Comparison of ENCODE assay signal across 18 mouse cellular contexts in genomic region chr14:30608176-30608575, GRCm38 (mm10). TPM values are rescaled to one million over a fixed set of nuclear protein-coding genes. Genes with fewer than 3 reads are reported as not detected.
DNase-seq lines count a peak whose midpoint lies in the region; ATAC-seq and TF ChIP-seq lines count a peak whose summit lies in the region.
"Had no signal": no experiment of that assay in that cellular context is flagged by ENCODE, and none has a peak within 500 bp of the region (broad histone marks: within the 10 kb centered on the region; RNA-seq: fewer than 3 reads in every experiment).

No protein-coding gene starts in this region.

- WGBS in stomach, embryonic 15.5 days = 77% methylated on average over 6 of the region's 6 CpGs
- WGBS in stomach, postnatal 0 days = 71% methylated on average over 6 of the region's 6 CpGs

- H3K4me1 ChIP-seq in stomach, embryonic 15.5 days = peaks cover 3% of the 10 kb centered on the region; the same call in 1 of the 2 replicates
- no peaks in the 10 kb centered on the region for H3K4me1 ChIP-seq in stomach, postnatal 0 days (replicated peaks; ENCODE audit: control insufficient read depth, insufficient read depth)
- H3K4me1 ChIP-seq: hindbrain, embryonic 13.5 days had no signal

- 0 out of 2 replicates have a peak, but pooled peaks cover 3% of the 10 kb centered on the region for H3K36me3 ChIP-seq in stomach, embryonic 15.5 days
- peaks cover 17% of the 10 kb centered on the region for H3K36me3 ChIP-seq in stomach, postnatal 0 days (ENCODE audit: control insufficient read depth, insufficient read depth, low read length)

- H3K9ac ChIP-seq in stomach, embryonic 15.5 days = no peak overlapping the region
- H3K9ac ChIP-seq in stomach, postnatal 0 days (ENCODE audit: low read length) = no peak overlapping the region
- H3K9ac ChIP-seq: heart, embryonic 13.5 days; hindbrain, embryonic 13.5 days had no signal

- TF ChIP-seq CTCF in stomach, postnatal 0 days (IDR thresholded peaks at IDR 0.05; ENCODE audit: low read depth) = no peak

- no peaks in the 10 kb centered on the region for H3K27me3 ChIP-seq in stomach, embryonic 15.5 days (replicated peaks)
- H3K27me3 ChIP-seq in stomach, postnatal 0 days (ENCODE audit: control insufficient read depth, insufficient read depth, low read length) = no peaks in the 10 kb centered on the region
- H3K27me3 ChIP-seq: heart, embryonic 13.5 days; hindbrain, embryonic 13.5 days had no signal

- peak; percentile 44 to 62 for DNase-seq in cerebellum, postnatal 14 days
- DNase-seq in cerebellum, postnatal 4 days (ENCODE audit: low spot score in 2 of 2) = no peak
- DNase-seq in stomach, postnatal 0 days (ENCODE audit: low spot score) = no peak
- DNase-seq in brain, adult 2 months (ENCODE audit: low read depth, low spot score) = peak; percentile 48
- DNase-seq in liver = no peak
- no peak for DNase-seq in adipocyte (ENCODE audit: low spot score)
- DNase-seq: adrenal gland, adult 8-10 months; embryo, embryonic 11 days; kidney, adult 2 months; kidney, postnatal 14 days; right cerebral cortex, postnatal 14 days had no signal

- H3K4me2 ChIP-seq in stomach, embryonic 15.5 days = no peak overlapping the region
- H3K4me2 ChIP-seq in stomach, postnatal 0 days (replicated peaks; ENCODE audit: low read depth) = no peak overlapping the region
- H3K4me2 ChIP-seq: heart, embryonic 13.5 days; hindbrain, embryonic 13.5 days; liver, embryonic 11.5 days had no signal

- no peak overlapping the region for H3K27ac ChIP-seq in stomach, embryonic 15.5 days
- H3K27ac ChIP-seq in stomach, postnatal 0 days (replicated peaks) = no peak overlapping the region
- H3K27ac ChIP-seq: heart, embryonic 13.5 days; hindbrain, embryonic 13.5 days; limb, embryonic 10.5 days; midbrain, embryonic 10.5 days had no signal

- no peaks in the 10 kb centered on the region for H3K9me3 ChIP-seq in stomach, embryonic 15.5 days
- no peaks in the 10 kb centered on the region for H3K9me3 ChIP-seq in stomach, postnatal 0 days (ENCODE audit: control insufficient read depth, low read length)
- H3K9me3 ChIP-seq: heart, embryonic 13.5 days; hindbrain, embryonic 13.5 days; limb, embryonic 10.5 days; midbrain, embryonic 10.5 days had no signal

- H3K4me3 ChIP-seq in stomach, embryonic 15.5 days (replicated peaks) = no peak overlapping the region
- no peak overlapping the region for H3K4me3 ChIP-seq in stomach, postnatal 0 days (ENCODE audit: low read depth, low read length)
- H3K4me3 ChIP-seq: heart, embryonic 13.5 days; hindbrain, embryonic 13.5 days; limb, embryonic 10.5 days; midbrain, embryonic 10.5 days had no signal

- ATAC-seq in stomach, embryonic 15.5 days (ENCODE audit: insufficient read depth, low FRiP score, low read depth) = 0 out of 2 replicates have a peak, but pooled peaks have one; percentile 32
- no peak for ATAC-seq in stomach, postnatal 0 days (ENCODE audit: low FRiP score, low TSS enrichment)
- ATAC-seq: inflammation-experienced regulatory T-cells, adult 6 months had no signal

- no peak for TF ChIP-seq EP300 in stomach, postnatal 0 days (optimal IDR thresholded peaks at IDR 0.05)

RNA-seq across cellular contexts. Expression of gene Prkcd, which starts 17.8 kb away (rescaled TPM):
- polyA plus RNA-seq in stomach, embryonic 15.5 days (2015; fragmentation: Nextera tagmentation; extraction: Ambion mirVana) = 56.2 and 59.1 TPM in 2 replicates
- 62.8 and 72.3 TPM in 2 replicates for polyA plus RNA-seq in stomach, postnatal 0 days (2015; fragmentation: Nextera tagmentation; extraction: Ambion mirVana)

RNA-seq across cellular contexts. Expression of gene Rft1, which starts 46.0 kb away (rescaled TPM):
- polyA plus RNA-seq in stomach, embryonic 15.5 days (2015; fragmentation: Nextera tagmentation; extraction: Ambion mirVana) = 14.7 and 17.3 TPM in 2 replicates
- polyA plus RNA-seq in stomach, postnatal 0 days (2015; fragmentation: Nextera tagmentation; extraction: Ambion mirVana) = 12.1 and 12.3 TPM in 2 replicates

Comparison
In these comparisons a context has a peak if more than half of its experiments do, and no peak if none do; other contexts are left out.
1. DNase-seq: peak in cerebellum, postnatal 14 days (2 of 2) and brain, adult 2 months (single experiment); none in cerebellum, postnatal 4 days (0 of 2), stomach, postnatal 0 days (single experiment), liver (single experiment) and adipocyte (single experiment).